9 mouse cellular contexts compared by ENCODE assay signal in the genomic region with DNA sequence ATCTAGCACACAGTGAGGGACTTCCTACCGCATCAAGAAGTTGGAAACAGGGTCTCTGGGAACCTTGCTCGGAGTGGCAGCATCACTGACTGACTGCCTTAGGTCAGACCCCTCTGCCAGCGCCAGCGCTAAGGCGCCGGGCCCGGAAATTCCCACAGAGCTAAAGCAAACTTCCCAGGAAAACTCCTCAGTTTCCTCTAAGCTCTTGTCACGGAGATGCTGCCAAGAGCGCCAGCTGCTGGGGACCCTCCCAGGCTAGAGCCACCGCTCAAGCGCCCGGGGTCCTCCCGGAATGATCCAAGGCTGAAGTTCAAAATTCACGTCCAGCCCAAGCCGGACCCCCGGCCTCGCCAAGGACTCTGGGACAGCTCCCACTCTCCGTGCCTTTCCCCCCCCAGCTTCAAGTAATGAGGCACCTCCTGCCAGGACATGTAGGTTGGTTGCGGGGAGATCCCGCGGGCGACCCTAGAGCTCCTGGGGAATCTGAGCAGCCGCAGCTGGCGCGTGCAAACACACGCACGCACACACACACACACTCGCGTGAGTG. TPM values are rescaled to one million over a fixed set of nuclear protein-coding genes. Genes with fewer than 3 reads are reported as not detected.
DNase-seq lines count a peak whose midpoint lies in the region; ATAC-seq and TF ChIP-seq lines count a peak whose summit lies in the region.
"Had no signal": no experiment of that assay in that cellular context is flagged by ENCODE, and none has a peak within 500 bp of the region (broad histone marks: within the 10 kb centered on the region; RNA-seq: fewer than 3 reads in every experiment).

No protein-coding gene starts in this region.

- no peak for TF ChIP-seq CTCF in liver, adult 2 months (IDR thresholded peaks at IDR 0.05; ENCODE audit: low read depth, low read length)

- H3K4me2 ChIP-seq in hindbrain, embryonic 12.5 days (replicated peaks): peak overlapping the region; percentile 94
- H3K4me2 ChIP-seq in liver, embryonic 12.5 days: peak overlapping the region; percentile 76
- H3K4me2 ChIP-seq in neural tube, embryonic 11.5 days (ENCODE audit: low read depth): peak overlapping the region; percentile 91

- H3K27me3 ChIP-seq in liver, adult 2 months (ENCODE audit: control insufficient read depth, insufficient read depth, low read length): no peaks in the 10 kb centered on the region
- H3K27me3 ChIP-seq in forebrain, embryonic 10.5 days (ENCODE audit: poor library complexity, severe bottlenecking): 0 out of 2 replicates have a peak, but pooled peaks cover 8% of the 10 kb centered on the region
- no peaks in the 10 kb centered on the region for H3K27me3 ChIP-seq in hindbrain, embryonic 12.5 days
- H3K27me3 ChIP-seq in liver, embryonic 12.5 days (replicated peaks): peaks cover 85% of the 10 kb centered on the region
- H3K27me3 ChIP-seq in neural tube, embryonic 11.5 days (ENCODE audit: control insufficient read depth, insufficient read depth, low read length): no peaks in the 10 kb centered on the region

- TF ChIP-seq POLR2A in liver, adult 2 months (IDR thresholded peaks at IDR 0.05; ENCODE audit: extremely low read depth, insufficient read depth, low read length): no peak

- peak overlapping the region; percentile 98 for H3K9ac ChIP-seq in liver, adult 2 months (ENCODE audit: low read depth, low read length)
- H3K9ac ChIP-seq in hindbrain, embryonic 12.5 days: peak overlapping the region; percentile 93
- peak overlapping the region; percentile 63 for H3K9ac ChIP-seq in liver, embryonic 12.5 days
- H3K9ac ChIP-seq in neural tube, embryonic 11.5 days (ENCODE audit: low read length): peak overlapping the region; percentile 80

- peaks cover 10% of the 10 kb centered on the region for H3K4me1 ChIP-seq in liver, adult 2 months (ENCODE audit: control insufficient read depth, insufficient read depth, low read length)
- peaks cover 64% of the 10 kb centered on the region for H3K4me1 ChIP-seq in forebrain, embryonic 10.5 days
- peaks cover 46% of the 10 kb centered on the region for H3K4me1 ChIP-seq in hindbrain, embryonic 12.5 days
- H3K4me1 ChIP-seq in liver, embryonic 12.5 days: peaks cover 28% of the 10 kb centered on the region
- peaks cover 28% of the 10 kb centered on the region for H3K4me1 ChIP-seq in neural tube, embryonic 11.5 days (ENCODE audit: control insufficient read depth, insufficient read depth, low read length)

- H3K36me3 ChIP-seq in liver, adult 2 months (ENCODE audit: control insufficient read depth, insufficient read depth, low read length): no peaks in the 10 kb centered on the region
- no peaks in the 10 kb centered on the region for H3K36me3 ChIP-seq in forebrain, embryonic 10.5 days (replicated peaks)
- no peaks in the 10 kb centered on the region for H3K36me3 ChIP-seq in hindbrain, embryonic 12.5 days
- no peaks in the 10 kb centered on the region for H3K36me3 ChIP-seq in liver, embryonic 12.5 days
- no peaks in the 10 kb centered on the region for H3K36me3 ChIP-seq in neural tube, embryonic 11.5 days (ENCODE audit: control insufficient read depth, insufficient read depth, low read length)
- H3K36me3 ChIP-seq: G1E had no signal

- H3K79me2 ChIP-seq in liver, adult 2 months (ENCODE audit: control insufficient read depth, insufficient read depth, low read length): peaks cover 17% of the 10 kb centered on the region; the same call in 1 of the 2 replicates

- peak; percentile 46 for ATAC-seq in hindbrain, embryonic 12.5 days (ENCODE audit: low FRiP score)
- ATAC-seq in liver, embryonic 12.5 days: no peak
- ATAC-seq in neural tube, embryonic 11.5 days (ENCODE audit: insufficient read depth, low FRiP score, low TSS enrichment): peak; percentile 33; the same call in 1 of the 2 replicates
- no peak for ATAC-seq in activated CD4-positive, CD25-positive, alpha-beta regulatory T cell, adult 4 months

- H3K4me3 ChIP-seq in liver, adult 2 months (ENCODE audit: insufficient read depth, low read depth, low read length): peak overlapping the region; percentile 78
- H3K4me3 ChIP-seq in forebrain, embryonic 10.5 days: peak overlapping the region; percentile 91
- peak overlapping the region; percentile 90 for H3K4me3 ChIP-seq in hindbrain, embryonic 12.5 days
- H3K4me3 ChIP-seq in liver, embryonic 12.5 days: peak overlapping the region; percentile 60
- peak overlapping the region; percentile 82 for H3K4me3 ChIP-seq in neural tube, embryonic 11.5 days (ENCODE audit: low read depth, low read length)

- H3K27ac ChIP-seq in liver, adult 2 months (replicated peaks; ENCODE audit: insufficient read depth, low read depth, low read length): 0 out of 2 replicates have a peak overlapping the region, but pooled peaks have one; percentile 23
- H3K27ac ChIP-seq in forebrain, embryonic 10.5 days: peak overlapping the region; percentile 95
- H3K27ac ChIP-seq in hindbrain, embryonic 12.5 days: peak overlapping the region; percentile 92
- no peak overlapping the region for H3K27ac ChIP-seq in liver, embryonic 12.5 days
- peak overlapping the region; percentile 83 for H3K27ac ChIP-seq in neural tube, embryonic 11.5 days (ENCODE audit: low read depth, low read length)

- no peak for DNase-seq in liver, adult 2 months (ENCODE audit: extremely low read depth, low read depth, low spot score)
- no peak for DNase-seq in liver
- peak; percentile 67 for DNase-seq in forebrain, embryonic 10.5 days (ENCODE audit: extremely low spot score, low spot score)
- peak; percentile 70 for DNase-seq in neural tube, embryonic 11.5 days (ENCODE audit: low spot score)
- DNase-seq in spleen, adult 18-20 months: no peak

- WGBS in liver, adult 2 months: 7% methylated on average over 29 of the region's 29 CpGs
- 1% methylated on average over 29 of the region's 29 CpGs for WGBS in forebrain, embryonic 10.5 days
- under 1% methylated on average over 29 of the region's 29 CpGs for whole genome bisulfite sequencing in hindbrain, embryonic 12.5 days
- WGBS in liver, embryonic 12.5 days (ENCODE audit: insufficient replicate concordance): 3% methylated on average over 29 of the region's 29 CpGs
- WGBS in neural tube, embryonic 11.5 days: under 1% methylated on average over 29 of the region's 29 CpGs

- H3K9me3 ChIP-seq in forebrain, embryonic 10.5 days: no peaks in the 10 kb centered on the region
- H3K9me3 ChIP-seq in hindbrain, embryonic 12.5 days (replicated peaks): no peaks in the 10 kb centered on the region
- no peaks in the 10 kb centered on the region for H3K9me3 ChIP-seq in liver, embryonic 12.5 days (replicated peaks)
- no peaks in the 10 kb centered on the region for H3K9me3 ChIP-seq in neural tube, embryonic 11.5 days (ENCODE audit: control insufficient read depth, low read length)

RNA-seq across cellular contexts. Expression of gene Sox13, which starts 1.5 kb away (rescaled TPM):
- total RNA-seq in liver, adult 2 months (2014; rRNA removed): 2.0 and 2.2 TPM in 2 replicates
- 5.6 and 10.2 TPM in 2 replicates for polyA plus RNA-seq in liver, adult 2 months (2012; rRNA removed)
- 12.5 and 14.1 TPM in 2 replicates for polyA plus RNA-seq in forebrain, embryonic 10.5 days (2016; fragmentation: Nextera tagmentation; extraction: Ambion mirVana)
- polyA plus RNA-seq in hindbrain, embryonic 12.5 days (2016; fragmentation: Nextera tagmentation; extraction: Ambion mirVana): 17.5 and 19.2 TPM in 2 replicates
- 3.4 and 3.7 TPM in 2 replicates for polyA plus RNA-seq in liver, embryonic 12.5 days (2016; fragmentation: Nextera tagmentation; extraction: Ambion mirVana)
- polyA plus RNA-seq in neural tube, embryonic 11.5 days (2014; fragmentation: Nextera tagmentation; extraction: Ambion mirVana): 10.2 and 12.3 TPM in 2 replicates
- not detected for polyA plus RNA-seq in activated CD4-positive, CD25-positive, alpha-beta regulatory T cell, adult 4 months (2017; shearing (Covaris generic))

RNA-seq across cellular contexts. Expression of gene Etnk2, which starts 59.3 kb away (rescaled TPM):
- total RNA-seq in liver, adult 2 months (2014; rRNA removed): 361 and 389 TPM in 2 replicates
- polyA plus RNA-seq in liver, adult 2 months (2012; rRNA removed): 249 and 278 TPM in 2 replicates
- 1.7 and 2.3 TPM in 2 replicates for polyA plus RNA-seq in forebrain, embryonic 10.5 days (2016; fragmentation: Nextera tagmentation; extraction: Ambion mirVana)
- polyA plus RNA-seq in hindbrain, embryonic 12.5 days (2016; fragmentation: Nextera tagmentation; extraction: Ambion mirVana): 5.2 and 5.6 TPM in 2 replicates
- polyA plus RNA-seq in liver, embryonic 12.5 days (2016; fragmentation: Nextera tagmentation; extraction: Ambion mirVana): 4.0 and 4.1 TPM in 2 replicates
- polyA plus RNA-seq in neural tube, embryonic 11.5 days (2014; fragmentation: Nextera tagmentation; extraction: Ambion mirVana): 1.9 and 3.0 TPM in 2 replicates
- polyA plus RNA-seq in activated CD4-positive, CD25-positive, alpha-beta regulatory T cell, adult 4 months (2017; shearing (Covaris generic)): under 1 TPM in 1 of 2 experiments, not detected in 1; 0.20 TPM
- polyA plus RNA-seq: G1E had no signal

Comparison
In these comparisons a context has a peak if more than half of its experiments do, and no peak if none do; other contexts are left out.
1. RNA of gene Etnk2, which starts 59.3 kb away (polyA plus RNA-seq): 249 to 278 TPM in liver, adult 2 months; 5.2 to 5.6 TPM in hindbrain, embryonic 12.5 days, 4.0 to 4.1 TPM in liver, embryonic 12.5 days, 1.9 to 3.0 TPM in neural tube, embryonic 11.5 days, 1.7 to 2.3 TPM in forebrain, embryonic 10.5 days and 0.20 TPM in activated CD4-positive, CD25-positive, alpha-beta regulatory T cell, adult 4 months; every median in the first group is over 10 times any median in the second.
2. DNase-seq: peak in forebrain, embryonic 10.5 days (single experiment) and neural tube, embryonic 11.5 days (single experiment); none in liver, adult 2 months (single experiment), liver (single experiment) and spleen, adult 18-20 months (0 of 2).
3. ATAC-seq: peak in hindbrain, embryonic 12.5 days (single experiment) and neural tube, embryonic 11.5 days (single experiment); none in liver, embryonic 12.5 days (single experiment) and activated CD4-positive, CD25-positive, alpha-beta regulatory T cell, adult 4 months (single experiment).
4. Peak in every context shown above with its lines, with median percentiles within 50 percentile points of each other: H3K4me3 ChIP-seq, H3K9ac ChIP-seq and H3K4me2 ChIP-seq.